Mouse (Mus musculus) yolk sac, embryonic 10.5 days (tissue): ENCODE results near the gene Pigh.

Source experiments
- DNase-seq: peaks from one replicate; pipeline ENCODE4 v3.0.0-alpha.2; 2017; ENCODE audit warnings: low spot score

Pigh gene

GRCm38 (mm10) chr12:79089182-79089812 is at the start of gene Pigh:
Gene Pigh (minus strand): TSS chr12:79089651.
- DNase-seq, result peak; percentile 89

GRCm38 (mm10) chr12:79138999-79139398 is 49.5 kb upstream of the Pigh start:
- DNase-seq, result no peak

GRCm38 (mm10) chr12:79136949-79137348 is 47.5 kb upstream of the Pigh start:
- no peak for DNase-seq

- no peak for DNase-seq
These were observed 45.7 kb upstream of the Pigh start for GRCm38 (mm10) chr12:79135105-79135504.

- no peak for DNase-seq
These were observed 45.2 kb upstream of the Pigh start for GRCm38 (mm10) chr12:79134676-79135075.

- no peak for DNase-seq
These were observed 42.4 kb upstream of the Pigh start for GRCm38 (mm10) chr12:79131706-79132460.

- DNase-seq, result no peak
These were observed 41.8 kb upstream of the Pigh start for GRCm38 (mm10) chr12:79131178-79131675.

- peak; percentile 77 for DNase-seq
These were observed 41.1 kb upstream of the Pigh start, which contains the start of gene Arg2 for GRCm38 (mm10) chr12:79130299-79131177. Gene Arg2 (plus strand): TSS chr12:79130777.

- DNase-seq, result no peak
These were observed 33.4 kb upstream of the Pigh start for GRCm38 (mm10) chr12:79122820-79123219.

- DNase-seq, result no peak
These were observed 29.5 kb upstream of the Pigh start for GRCm38 (mm10) chr12:79118991-79119390.

GRCm38 (mm10) chr12:79105312-79105711 is 15.9 kb upstream of the Pigh start:
- no peak for DNase-seq

- DNase-seq, result no peak
These were observed 15.1 kb upstream of the Pigh start for GRCm38 (mm10) chr12:79104544-79104943.

- DNase-seq, result no peak
These were observed 14.3 kb upstream of the Pigh start for GRCm38 (mm10) chr12:79103773-79104172.

- no peak for DNase-seq
These were observed 7.8 kb upstream of the Pigh start for GRCm38 (mm10) chr12:79097106-79097752.

- no peak for DNase-seq
These were observed 3.1 kb upstream of the Pigh start for GRCm38 (mm10) chr12:79092569-79092968.

GRCm38 (mm10) chr12:79073362-79073761 is 16.1 kb downstream of the Pigh start:
- DNase-seq, result no peak

- no peak for DNase-seq
These were observed 16.9 kb downstream of the Pigh start for GRCm38 (mm10) chr12:79072576-79072975.

GRCm38 (mm10) chr12:79070736-79071333 is 18.6 kb downstream of the Pigh start:
- no peak for DNase-seq

- no peak for DNase-seq
These were observed 19.5 kb downstream of the Pigh start for GRCm38 (mm10) chr12:79069916-79070315.

- peak; percentile 77 for DNase-seq
These were observed 20.3 kb downstream of the Pigh start for GRCm38 (mm10) chr12:79069187-79069608.

- peak; percentile 43 for DNase-seq
These were observed 21.1 kb downstream of the Pigh start for GRCm38 (mm10) chr12:79068306-79068705.
